Mouse (Mus musculus) lung, embryonic 14.5 days (tissue): ENCODE results near the gene Dgkg. TPM values are rescaled to one million over a fixed set of nuclear protein-coding genes. Genes with fewer than 3 reads are reported as not detected.

Experiments used
- ATAC-seq: fragments of 200-750 bp; cut with Nextera tagmentation; 2 replicates; pipeline ENCODE4 v1.8.0; 2017; ENCODE audit warnings: mild to moderate bottlenecking, moderate TSS enrichment, moderate library complexity; ENCODE audit not compliant: insufficient read depth
- DNase-seq: peaks from one replicate; pipeline ENCODE4 v3.0.0-alpha.2; 2015
- H3K27ac ChIP-seq: fragments of 300-500 bp; sonication (generic); 2 replicates; pipeline ENCODE4 v1.5.1; 2014; ENCODE audit warnings: low read depth, mild to moderate bottlenecking, moderate library complexity
- H3K27me3 ChIP-seq: fragments of 300-500 bp; sonication (generic); 2 replicates; pipeline ENCODE4 v1.6.1; 2014; ENCODE audit warnings: low read length, control low read depth; ENCODE audit not compliant: insufficient read depth
- H3K36me3 ChIP-seq: fragments of 300-500 bp; sonication (generic); 2 replicates; pipeline ENCODE4 v1.6.1; 2014; ENCODE audit warnings: control low read depth; ENCODE audit not compliant: insufficient read depth
- H3K4me1 ChIP-seq: fragments of 300-500 bp; sonication (generic); 2 replicates; pipeline ENCODE4 v1.6.1; 2014; ENCODE audit warnings: antibody characterized with exemption, control low read depth; ENCODE audit not compliant: insufficient read depth
- H3K4me2 ChIP-seq: fragments of 300-500 bp; sonication (generic); 2 replicates; pipeline ENCODE4 v1.6.1; 2014; ENCODE audit warnings: mild to moderate bottlenecking
- H3K4me3 ChIP-seq: fragments of 300-500 bp; sonication (generic); 2 replicates; pipeline ENCODE4 v1.5.1; 2014; ENCODE audit warnings: low read depth, low read length
- H3K9ac ChIP-seq: fragments of 300-500 bp; sonication (generic); 2 replicates; pipeline ENCODE4 v1.6.1; 2014
- H3K9me3 ChIP-seq: fragments of 300-500 bp; sonication (generic); 2 replicates; pipeline ENCODE4 v1.6.1; 2016; ENCODE audit warnings: low read depth, low read length, control low read depth
- CTCF ChIP-seq: IDR thresholded peaks from 2 replicates; pipeline ENCODE4 v1.5.1; 2016; ENCODE audit warnings: antibody characterized with exemption, low read depth
- WGBS: fragments of 180-500 bp; shearing (Covaris S2); extraction: QIAGEN DNeasy Blood & Tissue Kit; methylation state at CpG from one replicate; pipeline ENCODE4 v1.1.7; 2014; 5-methylcytosine and 5-hydroxymethylcytosine counted together
- polyA plus RNA-seq: library from polyadenylated mRNA; unstranded; fragments of >200 nt; fragmentation: Nextera tagmentation; extraction: Ambion mirVana; gene quantifications from 2 replicates; pipeline ENCODE4 v1.2.1, GENCODE M21; 2014

Dgkg gene
- polyA plus RNA-seq, 1 experiment from 2014 or later = 0.49 TPM

DNA sequence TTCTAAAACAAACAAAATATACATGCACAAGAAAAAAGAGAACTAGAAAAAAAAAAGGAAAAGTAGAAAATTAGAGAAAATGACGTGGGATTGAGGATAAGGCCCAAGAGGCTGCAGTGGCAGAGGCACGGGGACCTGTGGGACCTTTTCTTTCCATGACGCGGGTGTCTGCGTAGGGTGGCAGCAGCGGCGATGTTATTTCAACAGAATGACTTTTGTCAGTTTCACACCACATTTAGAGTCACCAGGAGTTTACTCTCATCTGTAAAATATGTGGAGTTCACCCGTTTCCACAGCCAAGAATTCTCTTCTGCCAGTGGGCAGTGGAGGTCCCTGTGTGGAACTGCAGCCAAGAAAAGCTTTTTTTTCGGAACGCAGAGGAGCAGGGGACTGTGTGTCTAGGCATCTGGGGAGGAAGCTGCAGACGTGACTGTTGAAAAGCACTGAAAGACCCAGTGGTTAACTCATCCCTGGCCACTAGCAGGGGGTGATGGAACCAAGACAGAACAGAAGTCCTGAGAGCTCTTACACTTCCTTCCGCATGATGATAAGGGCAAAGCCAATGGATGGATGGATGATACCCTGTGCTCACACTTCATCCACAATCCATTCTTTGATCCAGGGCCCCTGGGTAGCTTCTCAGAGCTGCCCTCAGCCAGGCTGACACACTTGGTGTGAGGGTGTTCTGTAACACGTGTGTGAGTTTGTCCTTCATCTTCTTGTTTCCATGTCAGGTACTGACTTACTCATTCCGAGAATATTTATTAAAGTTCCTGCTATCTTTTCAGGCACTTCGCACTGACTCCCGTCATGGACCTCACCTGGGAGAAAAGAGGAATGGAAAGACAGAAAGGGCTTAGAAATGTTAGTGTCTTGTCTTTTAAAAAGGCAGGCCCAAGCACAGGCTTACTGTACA, 1.1 kb upstream of the Dgkg start:
- WGBS = 44% methylated on average over 16 of the region's 16 CpGs
- Histone ChIP-seq H3K4me3 (no peak overlapping the region), H3K27me3 (peaks cover 40% of the 10 kb centered on the region), H3K4me2 (no peak overlapping the region), H3K36me3 (no peaks in the 10 kb centered on the region), H3K9me3 (no peaks in the 10 kb centered on the region), H3K4me1 (no peaks in the 10 kb centered on the region), H3K9ac (no peak overlapping the region), H3K27ac (no peak overlapping the region)
- TF ChIP-seq CTCF = no peak
- no peak for ATAC-seq
- DNase-seq = peak; percentile 35

DNA sequence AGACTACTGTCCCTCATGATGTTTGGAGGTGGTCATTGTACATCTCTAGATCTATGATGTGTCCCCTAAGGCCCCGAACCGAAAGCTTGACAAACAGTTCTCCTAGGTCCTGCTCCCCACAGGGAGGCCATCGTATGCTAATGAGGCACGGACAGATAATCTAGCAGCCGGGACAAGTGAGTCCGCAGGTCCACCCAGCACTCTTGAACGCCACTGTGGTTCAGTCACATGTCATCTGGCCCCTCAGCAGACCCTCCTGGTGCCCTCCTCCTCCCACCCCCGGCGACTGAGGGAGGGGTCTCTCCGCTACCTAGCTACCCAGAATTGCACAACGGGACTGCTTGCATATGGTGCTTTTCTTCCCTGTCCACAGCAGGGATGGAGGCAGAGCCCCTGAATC, 1.2 kb downstream of the Dgkg start:
- H3K9ac ChIP-seq = no peak overlapping the region
- no peaks in the 10 kb centered on the region for H3K36me3 ChIP-seq
- no peak for ATAC-seq
- no peaks in the 10 kb centered on the region for H3K4me1 ChIP-seq
- WGBS = 7% methylated on average over 11 of the region's 11 CpGs
- H3K9me3 ChIP-seq = no peaks in the 10 kb centered on the region
- no peak overlapping the region for H3K4me2 ChIP-seq
- peaks cover 37% of the 10 kb centered on the region for H3K27me3 ChIP-seq
- no peak for DNase-seq
- no peak for TF ChIP-seq CTCF
- no peak overlapping the region for H3K4me3 ChIP-seq
- no peak overlapping the region for H3K27ac ChIP-seq

DNA sequence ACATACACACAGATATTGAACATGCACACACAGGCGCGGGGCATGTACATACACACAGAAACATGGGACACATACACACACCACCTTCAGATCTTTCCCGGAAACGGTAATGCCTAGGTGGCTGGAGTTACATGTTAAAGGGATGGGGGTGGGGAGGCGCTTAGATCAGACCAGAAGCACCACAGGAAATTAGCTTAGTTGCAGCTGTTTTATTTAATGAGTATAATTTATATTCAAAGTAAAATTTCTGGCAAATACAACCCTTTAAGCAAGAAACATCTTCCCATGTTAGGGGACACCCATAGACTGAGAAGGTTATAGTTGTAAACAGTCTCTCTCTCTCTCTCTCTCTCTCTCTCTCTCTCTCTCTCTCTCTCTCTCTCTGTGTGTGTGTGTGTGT, 1.8 kb downstream of the Dgkg start:
- Histone ChIP-seq H3K36me3 (no peaks in the 10 kb centered on the region), H3K4me3 (no peak overlapping the region), H3K4me2 (no peak overlapping the region), H3K4me1 (no peaks in the 10 kb centered on the region), H3K9ac (no peak overlapping the region), H3K9me3 (no peaks in the 10 kb centered on the region), H3K27me3 (peaks cover 37% of the 10 kb centered on the region), H3K27ac (no peak overlapping the region)
- 55% methylated on average over 5 of the region's 5 CpGs for WGBS
- TF ChIP-seq CTCF = no peak
- DNase-seq (no peak), ATAC-seq (no peak)

DNA sequence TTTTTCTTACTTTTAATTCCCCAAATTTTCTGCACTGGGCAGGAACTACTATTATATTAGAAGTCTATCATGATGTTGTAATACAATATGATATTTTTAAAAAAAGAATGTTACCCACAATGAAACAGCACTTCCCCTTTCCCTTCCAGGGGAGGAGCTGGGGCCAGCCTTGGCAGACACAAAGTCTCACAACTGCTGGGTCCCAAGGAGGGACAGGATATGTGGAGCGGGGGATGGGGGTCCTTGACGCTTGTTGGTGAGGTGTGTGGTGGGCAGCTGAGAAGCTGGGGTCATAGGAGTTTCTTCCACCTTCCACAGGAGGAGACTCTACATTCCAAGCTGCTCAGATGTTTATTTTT, 2.6 kb downstream of the Dgkg start:
- no peak for ATAC-seq
- 39% methylated on average over 2 of the region's 2 CpGs for WGBS
- Histone ChIP-seq H3K4me1 (no peaks in the 10 kb centered on the region), H3K36me3 (no peaks in the 10 kb centered on the region), H3K4me3 (no peak overlapping the region), H3K9me3 (no peaks in the 10 kb centered on the region), H3K9ac (no peak overlapping the region), H3K4me2 (no peak overlapping the region), H3K27ac (no peak overlapping the region), H3K27me3 (peaks cover 37% of the 10 kb centered on the region)
- TF ChIP-seq CTCF = no peak
- no peak for DNase-seq

DNA sequence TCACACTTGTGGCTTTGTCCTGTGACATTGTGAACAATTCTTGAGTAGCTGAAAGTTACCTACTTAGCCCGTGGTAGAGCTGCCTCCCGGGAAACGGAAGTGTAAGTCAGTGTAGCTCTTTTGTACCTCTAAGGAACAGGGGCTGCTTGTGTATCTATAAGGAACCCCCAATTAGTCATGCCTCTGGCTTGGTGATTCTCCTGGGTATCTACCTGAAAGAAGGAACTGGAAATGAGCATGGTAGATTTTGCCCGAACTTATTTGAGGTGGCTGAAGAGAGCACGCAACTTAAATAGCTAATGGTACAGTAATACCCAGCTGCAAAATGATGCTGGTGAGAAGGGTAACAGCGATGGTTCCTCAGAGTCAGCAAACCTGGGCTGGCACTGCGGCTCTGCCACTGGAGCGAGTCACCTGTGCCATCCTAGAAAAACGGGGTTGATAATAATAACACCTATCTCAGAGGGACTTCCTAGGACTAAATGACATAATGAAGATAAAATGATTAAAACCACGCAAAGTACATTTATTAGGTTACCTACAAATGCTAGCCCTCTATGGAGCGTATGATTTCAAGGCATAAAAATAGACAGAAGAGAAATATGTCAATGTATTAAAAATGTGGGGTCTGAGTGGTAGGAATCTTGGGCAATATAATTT, 3.1 kb downstream of the Dgkg start:
- no peaks in the 10 kb centered on the region for H3K36me3 ChIP-seq
- peaks cover 37% of the 10 kb centered on the region for H3K27me3 ChIP-seq
- TF ChIP-seq CTCF = no peak
- no peaks in the 10 kb centered on the region for H3K4me1 ChIP-seq
- no peak for DNase-seq
- H3K9ac ChIP-seq = no peak overlapping the region
- WGBS = 84% methylated on average over 11 of the region's 11 CpGs
- no peak overlapping the region for H3K4me2 ChIP-seq
- ATAC-seq = no peak
- H3K9me3 ChIP-seq = no peaks in the 10 kb centered on the region
- H3K4me3 ChIP-seq = no peak overlapping the region
- no peak overlapping the region for H3K27ac ChIP-seq

DNA sequence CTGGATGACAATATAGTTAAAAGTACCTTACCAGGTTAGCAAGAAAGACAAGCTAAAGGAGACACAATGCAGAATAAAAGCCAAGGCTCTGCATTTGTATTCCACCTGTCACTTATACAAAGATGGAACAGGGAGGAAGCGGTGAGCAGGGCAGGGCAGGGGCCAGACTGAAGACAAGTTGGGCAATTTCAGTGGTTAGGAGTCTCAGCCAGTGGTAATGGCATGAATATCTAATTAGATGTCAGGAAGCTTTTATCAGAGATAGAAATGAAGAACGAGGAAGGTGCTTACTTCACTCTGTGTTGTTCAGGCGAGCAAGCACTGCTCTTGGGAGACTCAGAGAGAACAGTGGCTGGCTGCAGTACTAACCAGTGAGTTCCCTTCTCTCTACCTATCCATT, 5.8 kb downstream of the Dgkg start:
- no peaks in the 10 kb centered on the region for H3K9me3 ChIP-seq
- WGBS = 62% methylated on average over 3 of the region's 3 CpGs

DNA sequence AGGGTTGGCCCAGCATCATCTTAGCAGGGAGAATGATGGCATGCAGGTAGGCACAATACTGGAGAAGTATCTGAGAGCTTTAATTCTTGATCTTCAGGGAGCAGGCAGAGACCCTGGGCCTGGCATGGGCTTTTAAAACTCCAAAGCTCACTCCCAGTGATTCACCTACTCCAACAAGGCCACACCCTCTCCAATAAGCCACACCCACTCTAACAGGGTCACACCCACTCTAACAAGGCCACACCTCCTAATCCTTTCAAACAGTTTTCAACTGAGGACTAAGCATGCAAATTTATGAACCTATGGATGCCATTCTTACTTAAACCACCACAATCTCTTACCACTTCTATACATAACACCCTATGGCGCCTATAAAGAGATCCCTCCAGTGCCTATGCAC, 11.8 kb downstream of the Dgkg start:
- Histone ChIP-seq H3K27me3 (no peaks in the 10 kb centered on the region), H3K36me3 (no peaks in the 10 kb centered on the region), H3K27ac (no peak overlapping the region), H3K4me2 (no peak overlapping the region), H3K9ac (no peak overlapping the region), H3K4me3 (no peak overlapping the region), H3K9me3 (no peaks in the 10 kb centered on the region), H3K4me1 (no peaks in the 10 kb centered on the region)
- WGBS = 80% methylated on average over 1 of the region's 1 CpGs
- no peak for TF ChIP-seq CTCF
- no peak for DNase-seq
- no peak for ATAC-seq

More for the DNA sequence above, 5.8 kb downstream of the Dgkg start:
- H3K4me3 ChIP-seq = no peak overlapping the region
- H3K27me3 ChIP-seq = peaks cover 17% of the 10 kb centered on the region
- H3K27ac ChIP-seq = no peak overlapping the region
- no peak for TF ChIP-seq CTCF
- no peak for ATAC-seq
- H3K4me1 ChIP-seq = no peaks in the 10 kb centered on the region
- no peak for DNase-seq
- H3K4me2 ChIP-seq = no peak overlapping the region
- H3K9ac ChIP-seq = no peak overlapping the region
- no peaks in the 10 kb centered on the region for H3K36me3 ChIP-seq
